Mouse (Mus musculus): ENCODE results near the gene Tspo. TPM values are rescaled to one million over a fixed set of nuclear protein-coding genes. Genes with fewer than 3 reads are reported as not detected.

The Tspo gene
- total and polyA plus RNA-seq, 3 experiments = 66.5 to 80.0 TPM; not detected in 1

GRCm38 (mm10) chr15:83530233-83530632, 33.2 kb upstream of the Tspo start:
- no peak for DNase-seq (ENCODE audit: low read depth, low spot score)
- no peak overlapping the region for H3K27ac ChIP-seq (ENCODE audit: control insufficient read depth, low read depth, low read length)
- H3K4me1 ChIP-seq (ENCODE audit: control insufficient read depth in 1 of 2, insufficient read depth in 2 of 2, low read length in 2 of 2) = peaks cover 0 to 9% of the 10 kb centered on the region in 2 experiments; a peak in 2 of 4 replicates
- no peak overlapping the region for H3K4me3 ChIP-seq (ENCODE audit: control insufficient read depth in 1 of 2, insufficient read depth in 1 of 2, low read depth in 2 of 2, low read length in 2 of 2)
- no peak overlapping the region for H3K9ac ChIP-seq (ENCODE audit: control insufficient read depth, low read depth, low read length, poor library complexity, severe bottlenecking)
- H3K79me2 ChIP-seq (ENCODE audit: control insufficient read depth, insufficient read depth, low read length, poor library complexity) = peaks cover 1% of the 10 kb centered on the region; the same call in 1 of the 2 replicates
- no peaks in the 10 kb centered on the region for H3K27me3 ChIP-seq (ENCODE audit: control insufficient read depth in 1 of 2, insufficient read depth in 2 of 2, low read length in 2 of 2)
- TF ChIP-seq MXI1 (IDR thresholded peaks at IDR 0.05; ENCODE audit: low read depth, low read length) = no peak
- TF ChIP-seq USF2 (IDR thresholded peaks at IDR 0.05; ENCODE audit: borderline replicate concordance in 1 of 2, insufficient read depth in 1 of 2, low read depth in 1 of 2, low read length in 2 of 2) = no peak
- TF ChIP-seq JUND (IDR thresholded peaks at IDR 0.05; ENCODE audit: low read depth, low read length) = no peak
- H3K36me3 ChIP-seq (ENCODE audit: control insufficient read depth in 1 of 2, insufficient read depth in 2 of 2, low read length in 2 of 2) = peaks cover 0 to under 1% of the 10 kb centered on the region in 2 experiments; a peak in 1 of 4 replicates
- no peaks in the 10 kb centered on the region for H3K9me3 ChIP-seq (replicated peaks; ENCODE audit: insufficient read depth, low read length)

- Histone ChIP-seq H3K9me3 (replicated peaks; ENCODE audit: insufficient read depth, low read length) (no peaks in the 10 kb centered on the region), H3K27me3 (ENCODE audit: control insufficient read depth in 1 of 2, insufficient read depth in 2 of 2, low read length in 2 of 2) (no peaks in the 10 kb centered on the region), H3K36me3 (ENCODE audit: control insufficient read depth in 1 of 2, insufficient read depth in 2 of 2, low read length in 2 of 2) (peaks cover 0 to 3% of the 10 kb centered on the region in 2 experiments; a peak in 1 of 4 replicates), H3K9ac (ENCODE audit: control insufficient read depth, low read depth, low read length, poor library complexity, severe bottlenecking) (no peak overlapping the region), H3K79me2 (ENCODE audit: control insufficient read depth, insufficient read depth, low read length, poor library complexity) (peaks cover 1% of the 10 kb centered on the region; the same call in 1 of the 2 replicates), H3K4me1 (ENCODE audit: control insufficient read depth in 1 of 2, insufficient read depth in 2 of 2, low read length in 2 of 2) (peaks cover 0 to 13% of the 10 kb centered on the region in 2 experiments; a peak in 2 of 4 replicates), H3K27ac (ENCODE audit: control insufficient read depth, low read depth, low read length) (no peak overlapping the region), H3K4me3 (ENCODE audit: control insufficient read depth in 1 of 2, insufficient read depth in 1 of 2, low read depth in 2 of 2, low read length in 2 of 2) (no peak overlapping the region)
- no peak for DNase-seq (ENCODE audit: low read depth, low spot score)
- TF ChIP-seq POLR2A (IDR thresholded peaks at IDR 0.05; ENCODE audit: control insufficient read depth in 1 of 2, insufficient read depth in 1 of 2, low read depth in 1 of 2, low read length in 2 of 2, poor library complexity in 1 of 2) (no peak), EP300 (IDR thresholded peaks at IDR 0.05; ENCODE audit: low read depth in 1 of 2, low read length in 2 of 2) (no peak), NELFE (IDR thresholded peaks at IDR 0.05; ENCODE audit: low read depth, low read length) (no peak), MAX (IDR thresholded peaks at IDR 0.05; ENCODE audit: low read length) (no peak), TCF12 (IDR thresholded peaks at IDR 0.05; ENCODE audit: low read depth, low read length) (no peak), MEF2A (IDR thresholded peaks at IDR 0.05; ENCODE audit: extremely low read depth, insufficient replicate concordance, low read depth, low read length, poor library complexity, severe bottlenecking) (no peak), BHLHE40 (IDR thresholded peaks at IDR 0.05; ENCODE audit: borderline replicate concordance, low read depth, low read length) (no peak), E2F4 (IDR thresholded peaks at IDR 0.05; ENCODE audit: borderline replicate concordance, low read depth, low read length) (no peak), RCOR1 (IDR thresholded peaks at IDR 0.05; ENCODE audit: low read depth, low read length) (no peak), NRF1 (IDR thresholded peaks at IDR 0.05; ENCODE audit: insufficient read depth, low read depth, low read length, poor library complexity, severe bottlenecking) (no peak), MYB (IDR thresholded peaks at IDR 0.05; ENCODE audit: low read depth, low read length) (no peak), POLR2AphosphoS2 (IDR thresholded peaks at IDR 0.05; ENCODE audit: low read length) (no peak)
Measured at GRCm38 (mm10) chr15:83530688-83531087, 32.7 kb upstream of the Tspo start.

All from MEL (cell line).